Mouse (Mus musculus): ENCODE data around the gene Zc3h12d.

DNA sequence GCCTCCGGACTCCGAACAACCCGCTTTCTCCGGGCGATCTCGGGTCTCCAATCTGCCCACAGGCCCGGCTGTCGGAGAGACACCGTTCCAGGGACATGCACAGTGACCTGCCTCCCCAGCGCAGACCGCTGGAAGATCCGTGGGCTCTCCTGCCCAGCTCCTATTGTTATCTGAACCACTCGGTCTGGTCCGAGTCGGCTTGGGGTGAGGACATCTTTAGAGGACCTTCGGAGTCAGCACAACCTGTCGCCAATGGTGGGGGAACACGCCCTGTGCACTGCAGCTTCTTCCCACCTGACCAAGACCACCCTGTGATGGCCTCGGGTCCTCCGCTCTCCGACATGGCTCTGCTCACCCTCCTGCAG lies 35.4 kb downstream of the Zc3h12d start:
- TF ChIP-seq CTCF (IDR thresholded peaks at IDR 0.05; ENCODE audit: insufficient read depth, low read length) (no peak), POLR2A (IDR thresholded peaks at IDR 0.05; ENCODE audit: borderline replicate concordance, extremely low read depth, low read depth, low read length) (no peak)
